Mouse (Mus musculus) hindbrain, embryonic 10.5 days (tissue): ENCODE results near the gene Slc16a5. TPM values are rescaled to one million over a fixed set of nuclear protein-coding genes. Genes with fewer than 3 reads are reported as not detected.
"Not testable (repeated sequence)": the region's sequence is repeated elsewhere in the genome, so short reads cannot be mapped to it uniquely, and the experiment has no call there.

Experiments used
- DNase-seq: peaks from one replicate; pipeline ENCODE4 v3.0.0-alpha.2; 2017; ENCODE audit warnings: low spot score
- H3K27ac ChIP-seq: fragments of 300-500 bp; sonication (generic); 2 replicates; pipeline ENCODE4 v1.5.1; 2016; ENCODE audit warnings: mild to moderate bottlenecking, moderate library complexity
- H3K27me3 ChIP-seq: fragments of 300-500 bp; sonication (generic); 2 replicates; pipeline ENCODE4 v1.6.1; 2016; ENCODE audit warnings: mild to moderate bottlenecking; ENCODE audit not compliant: poor library complexity, insufficient read depth, severe bottlenecking
- H3K36me3 ChIP-seq: fragments of 300-500 bp; sonication (generic); 2 replicates; pipeline ENCODE4 v1.6.1; 2016; ENCODE audit warnings: mild to moderate bottlenecking, moderate library complexity
- H3K4me1 ChIP-seq: fragments of 300-500 bp; sonication (generic); replicated peaks from 2 replicates; pipeline ENCODE4 v1.6.1; 2016; ENCODE audit warnings: mild to moderate bottlenecking
- H3K4me3 ChIP-seq: fragments of 300-500 bp; sonication (generic); 2 replicates; pipeline ENCODE4 v1.5.1; 2016; ENCODE audit warnings: mild to moderate bottlenecking, moderate library complexity
- H3K9me3 ChIP-seq: fragments of 300-500 bp; sonication (generic); 2 replicates; pipeline ENCODE4 v1.6.1; 2016; ENCODE audit warnings: mild to moderate bottlenecking, moderate library complexity
- WGBS: fragments of 180-500 bp; shearing (Covaris S2); methylation state at CpG from one replicate; pipeline ENCODE4 v1.1.7; 2016; 5-methylcytosine and 5-hydroxymethylcytosine counted together
- polyA plus RNA-seq: library from polyadenylated mRNA; unstranded; fragments of >200 nt; fragmentation: Nextera tagmentation; extraction: Ambion mirVana; gene quantifications from 2 replicates; pipeline ENCODE4 v1.2.1, GENCODE M21; 2016

Gene Slc16a5
- polyA plus RNA-seq, 1 experiment from 2014 or later: not detected

- 1% methylated on average over 26 of the region's 26 CpGs for WGBS
- DNase-seq: peak; percentile 94
- H3K9me3 ChIP-seq: no peaks in the 10 kb centered on the region
- H3K27me3 ChIP-seq: no peaks in the 10 kb centered on the region
- H3K27ac ChIP-seq: peak within 1 kb of the TSS; percentile 91
- peak within 1 kb of the TSS; percentile 94 for H3K4me3 ChIP-seq
- no peaks in the 10 kb centered on the region for H3K36me3 ChIP-seq
- H3K4me1 ChIP-seq: peaks cover 52% of the 10 kb centered on the region
Observed at GRCm38 (mm10) chr11:115475025-115475757, 12.9 kb downstream of the Slc16a5 start, which contains the start of gene Armc7. TSS of gene Armc7 (plus strand) at chr11:115475667.

GRCm38 (mm10) chr11:115475758-115476237 is 13.5 kb downstream of the Slc16a5 start:
- H3K27ac ChIP-seq: peak overlapping the region; percentile 91
- peak overlapping the region; percentile 94 for H3K4me3 ChIP-seq
- no peaks in the 10 kb centered on the region for H3K27me3 ChIP-seq
- WGBS: 5% methylated on average over 28 of the region's 28 CpGs
- DNase-seq: no peak
- no peaks in the 10 kb centered on the region for H3K36me3 ChIP-seq
- H3K9me3 ChIP-seq: no peaks in the 10 kb centered on the region
- peaks cover 52% of the 10 kb centered on the region for H3K4me1 ChIP-seq

GRCm38 (mm10) chr11:115476630-115477029 is 14.4 kb downstream of the Slc16a5 start:
- Histone ChIP-seq H3K4me1 (peaks cover 52% of the 10 kb centered on the region), H3K4me3 (peak overlapping the region; percentile 94)
- not testable (repeated sequence) for H3K9me3 ChIP-seq, H3K27me3 ChIP-seq, H3K27ac ChIP-seq, H3K36me3 ChIP-seq, DNase-seq
- 84% methylated on average over 4 of the region's 4 CpGs for WGBS

- DNase-seq, H3K27ac ChIP-seq, H3K9me3 ChIP-seq, H3K27me3 ChIP-seq, H3K36me3 ChIP-seq, H3K4me3 ChIP-seq: not testable (repeated sequence)
- peaks cover 48% of the 10 kb centered on the region for H3K4me1 ChIP-seq
- 90% methylated on average over 7 of the region's 7 CpGs for WGBS
Observed at GRCm38 (mm10) chr11:115477388-115477787, 15.1 kb downstream of the Slc16a5 start.

GRCm38 (mm10) chr11:115478296-115478938 is 16.1 kb downstream of the Slc16a5 start:
- DNase-seq: no peak
- Histone ChIP-seq H3K4me3 (no peak overlapping the region), H3K9me3 (no peaks in the 10 kb centered on the region), H3K4me1 (peaks cover 39% of the 10 kb centered on the region), H3K27ac (no peak overlapping the region), H3K36me3 (no peaks in the 10 kb centered on the region), H3K27me3 (no peaks in the 10 kb centered on the region)
- 86% methylated on average over 9 of the region's 9 CpGs for WGBS

- no peak for DNase-seq
- peaks cover 7% of the 10 kb centered on the region; the same call in 1 of the 2 replicates for H3K36me3 ChIP-seq
- WGBS: 86% methylated on average over 6 of the region's 6 CpGs
- no peak overlapping the region for H3K27ac ChIP-seq
- no peaks in the 10 kb centered on the region for H3K9me3 ChIP-seq
- no peaks in the 10 kb centered on the region for H3K27me3 ChIP-seq
- peaks cover 22% of the 10 kb centered on the region for H3K4me1 ChIP-seq
- no peak overlapping the region for H3K4me3 ChIP-seq
Observed at GRCm38 (mm10) chr11:115481553-115482259, 19.4 kb downstream of the Slc16a5 start.

- 73% methylated on average over 11 of the region's 11 CpGs for WGBS
- no peaks in the 10 kb centered on the region for H3K27me3 ChIP-seq
Observed at GRCm38 (mm10) chr11:115483278-115483677, 21.0 kb downstream of the Slc16a5 start.

GRCm38 (mm10) chr11:115483726-115484125 is 21.5 kb downstream of the Slc16a5 start:
- no peaks in the 10 kb centered on the region for H3K27me3 ChIP-seq
- peak; percentile 77 for DNase-seq
- no peaks in the 10 kb centered on the region for H3K9me3 ChIP-seq
- peaks cover 14% of the 10 kb centered on the region for H3K4me1 ChIP-seq
- H3K4me3 ChIP-seq: no peak overlapping the region
- H3K36me3 ChIP-seq: peaks cover 11% of the 10 kb centered on the region
- 18% methylated on average over 6 of the region's 6 CpGs for WGBS
- no peak overlapping the region for H3K27ac ChIP-seq

More at GRCm38 (mm10) chr11:115483278-115483677, 21.0 kb downstream of the Slc16a5 start:
- Histone ChIP-seq H3K27ac (no peak overlapping the region), H3K4me1 (peaks cover 14% of the 10 kb centered on the region), H3K36me3 (peaks cover 7% of the 10 kb centered on the region), H3K9me3 (no peaks in the 10 kb centered on the region), H3K4me3 (no peak overlapping the region)
- no peak for DNase-seq

GRCm38 (mm10) chr11:115485155-115485554 is 22.9 kb downstream of the Slc16a5 start:
- WGBS: 37% methylated on average over 12 of the region's 12 CpGs
- peaks cover 26% of the 10 kb centered on the region for H3K36me3 ChIP-seq
- H3K27ac ChIP-seq: peak overlapping the region; percentile 66
- H3K9me3 ChIP-seq: no peaks in the 10 kb centered on the region
- 0 out of 2 replicates have a peak overlapping the region, but pooled peaks have one; percentile 18 for H3K4me3 ChIP-seq
- H3K4me1 ChIP-seq: peaks cover 19% of the 10 kb centered on the region
- DNase-seq: peak; percentile 59
- no peaks in the 10 kb centered on the region for H3K27me3 ChIP-seq

GRCm38 (mm10) chr11:115488551-115489104 is 26.4 kb downstream of the Slc16a5 start:
- Histone ChIP-seq H3K27me3 (peaks cover 7% of the 10 kb centered on the region), H3K4me3 (no peak overlapping the region), H3K9me3 (no peaks in the 10 kb centered on the region), H3K27ac (no peak overlapping the region), H3K4me1 (peaks cover 44% of the 10 kb centered on the region), H3K36me3 (peaks cover 29% of the 10 kb centered on the region)
- DNase-seq: no peak
- 85% methylated on average over 19 of the region's 19 CpGs for WGBS

- no peaks in the 10 kb centered on the region for H3K9me3 ChIP-seq
- H3K4me3 ChIP-seq: peak overlapping the region; percentile 80
- peaks cover 29% of the 10 kb centered on the region for H3K36me3 ChIP-seq
- 28% methylated on average over 25 of the region's 25 CpGs for WGBS
- H3K27ac ChIP-seq: peak overlapping the region; percentile 91
- H3K4me1 ChIP-seq: peaks cover 34% of the 10 kb centered on the region
- H3K27me3 ChIP-seq: peaks cover 7% of the 10 kb centered on the region
- no peak for DNase-seq
Observed at GRCm38 (mm10) chr11:115490441-115491355, 28.4 kb downstream of the Slc16a5 start.
